Mouse (Mus musculus): ENCODE measurements around the gene Unc13d. TPM values are rescaled to one million over a fixed set of nuclear protein-coding genes. Genes with fewer than 3 reads are reported as not detected.
"Not testable (repeated sequence)": the region's sequence is repeated elsewhere in the genome, so short reads cannot be mapped to it uniquely, and the experiment has no call there.

Unc13d gene
- polyA plus RNA-seq, 1 experiment from 2014 or later, result 44.8 TPM

DNA sequence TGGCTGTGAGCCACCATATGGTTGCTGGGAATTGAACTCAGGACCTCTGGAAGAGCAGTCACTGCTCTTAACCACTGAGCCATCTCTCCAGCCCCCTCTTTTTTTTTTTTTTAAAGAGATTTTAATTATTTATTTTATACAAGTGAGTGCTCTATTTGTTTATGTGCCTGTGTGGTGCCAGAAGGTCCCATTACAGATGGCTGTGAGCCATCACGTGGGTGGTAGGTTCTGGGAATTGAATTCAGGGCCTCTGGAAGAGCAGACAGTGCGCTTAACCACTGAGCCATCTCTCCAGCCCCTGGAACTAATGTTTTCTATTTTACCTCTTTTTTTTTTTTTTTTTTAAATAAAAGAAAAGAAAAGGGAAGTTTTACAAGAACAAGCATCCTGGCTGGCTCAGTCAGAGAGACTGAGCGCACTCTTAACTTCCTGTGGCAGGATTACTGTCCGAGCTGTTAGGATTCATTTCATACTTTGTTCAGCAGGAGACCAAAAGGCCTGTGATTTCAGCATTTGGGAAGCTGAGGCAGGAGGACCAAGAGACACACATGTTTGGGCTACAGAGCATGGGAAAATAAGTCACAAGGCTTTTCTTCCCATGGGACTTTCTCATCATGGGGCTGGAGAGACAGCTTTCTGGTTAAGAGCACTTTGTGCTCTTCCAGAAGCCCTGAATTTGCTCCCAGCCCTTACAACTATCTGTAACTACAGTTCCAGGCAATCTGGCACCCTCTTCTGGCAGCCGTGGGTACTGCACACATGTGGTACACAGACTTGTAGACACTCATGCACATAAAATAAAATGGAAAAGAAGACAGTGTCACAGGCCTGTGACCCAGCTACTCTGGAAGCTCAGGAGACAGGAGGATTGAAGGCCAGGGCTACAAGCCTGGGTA, 18.7 kb upstream of the Unc13d start:
- no peak overlapping the region for H3K27ac ChIP-seq (ENCODE audit: low read depth, low read length)

GRCm38 (mm10) chr11:116095573-116095972, 17.8 kb upstream of the Unc13d start:
- ATAC-seq (replicated peaks; ENCODE audit: low FRiP score), result no peak
- H3K27ac ChIP-seq (ENCODE audit: low read depth, low read length), result no peak overlapping the region
- peaks cover 23% of the 10 kb centered on the region for H3K4me1 ChIP-seq (replicated peaks; ENCODE audit: control insufficient read depth, insufficient read depth, low read length)
- no peaks in the 10 kb centered on the region for H3K9me3 ChIP-seq (ENCODE audit: control insufficient read depth, low read length)
- H3K36me3 ChIP-seq (ENCODE audit: control insufficient read depth, insufficient read depth, low read length), result no peaks in the 10 kb centered on the region
- WGBS, result 33% methylated on average over 3 of the region's 3 CpGs
- no peaks in the 10 kb centered on the region for H3K27me3 ChIP-seq (replicated peaks; ENCODE audit: control insufficient read depth, insufficient read depth, low read length)
- no peak overlapping the region for H3K4me2 ChIP-seq
- no peak overlapping the region for H3K4me3 ChIP-seq (ENCODE audit: low read depth, low read length)
- no peak overlapping the region for H3K9ac ChIP-seq (ENCODE audit: low read depth, low read length)
- DNase-seq (ENCODE audit: low spot score), result no peak

More for the DNA sequence above, 18.7 kb upstream of the Unc13d start:
- Histone ChIP-seq H3K4me2 (no peak overlapping the region), H3K4me1 (replicated peaks; ENCODE audit: control insufficient read depth, insufficient read depth, low read length) (peaks cover 28% of the 10 kb centered on the region), H3K36me3 (ENCODE audit: control insufficient read depth, insufficient read depth, low read length) (no peaks in the 10 kb centered on the region), H3K9me3 (ENCODE audit: control insufficient read depth, low read length) (no peaks in the 10 kb centered on the region), H3K4me3 (ENCODE audit: low read depth, low read length) (no peak overlapping the region), H3K27me3 (replicated peaks; ENCODE audit: control insufficient read depth, insufficient read depth, low read length) (no peaks in the 10 kb centered on the region), H3K9ac (ENCODE audit: low read depth, low read length) (no peak overlapping the region)
- 83% methylated on average over 5 of the region's 5 CpGs for WGBS
- no peak for ATAC-seq (replicated peaks; ENCODE audit: low FRiP score)
- DNase-seq (ENCODE audit: low spot score), result no peak

- Histone ChIP-seq H3K4me2 (peak overlapping the region; percentile 62), H3K4me3 (ENCODE audit: low read depth, low read length) (peak overlapping the region; percentile 23; the same call in 1 of the 2 replicates), H3K9ac (ENCODE audit: low read depth, low read length) (peak overlapping the region; percentile 55)
Observed at GRCm38 (mm10) chr11:116093771-116094565, 16.2 kb upstream of the Unc13d start.

DNA sequence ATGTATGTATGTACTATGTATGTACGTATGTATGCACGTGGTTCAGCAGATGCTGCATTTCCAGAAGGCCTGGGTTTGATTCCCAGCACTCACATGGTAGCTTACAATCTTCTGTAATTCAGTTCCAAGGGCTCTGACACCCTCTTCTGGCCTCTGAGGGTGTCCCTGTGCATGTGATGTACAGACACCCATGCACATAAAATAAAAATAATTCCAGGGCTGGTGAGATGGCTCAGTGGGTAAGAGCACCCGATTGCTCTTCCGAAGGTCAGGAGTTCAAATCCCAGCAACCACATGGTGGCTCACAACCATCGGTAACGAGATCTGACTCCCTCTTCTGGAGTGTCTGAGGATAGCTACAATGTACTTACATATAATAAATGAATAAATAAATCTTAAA, 15.2 kb upstream of the Unc13d start:
- 87% methylated on average over 6 of the region's 6 CpGs for WGBS

More at GRCm38 (mm10) chr11:116093771-116094565, 16.2 kb upstream of the Unc13d start:
- ATAC-seq (replicated peaks; ENCODE audit: low FRiP score) (peak; percentile 42), DNase-seq (ENCODE audit: low spot score) (no peak)
- Histone ChIP-seq H3K27ac (ENCODE audit: low read depth, low read length) (peak overlapping the region; percentile 80), H3K27me3 (replicated peaks; ENCODE audit: control insufficient read depth, insufficient read depth, low read length) (no peaks in the 10 kb centered on the region), H3K36me3 (ENCODE audit: control insufficient read depth, insufficient read depth, low read length) (no peaks in the 10 kb centered on the region), H3K9me3 (ENCODE audit: control insufficient read depth, low read length) (no peaks in the 10 kb centered on the region), H3K4me1 (replicated peaks; ENCODE audit: control insufficient read depth, insufficient read depth, low read length) (peaks cover 9% of the 10 kb centered on the region)
- 24% methylated on average over 16 of the region's 16 CpGs for WGBS

DNA sequence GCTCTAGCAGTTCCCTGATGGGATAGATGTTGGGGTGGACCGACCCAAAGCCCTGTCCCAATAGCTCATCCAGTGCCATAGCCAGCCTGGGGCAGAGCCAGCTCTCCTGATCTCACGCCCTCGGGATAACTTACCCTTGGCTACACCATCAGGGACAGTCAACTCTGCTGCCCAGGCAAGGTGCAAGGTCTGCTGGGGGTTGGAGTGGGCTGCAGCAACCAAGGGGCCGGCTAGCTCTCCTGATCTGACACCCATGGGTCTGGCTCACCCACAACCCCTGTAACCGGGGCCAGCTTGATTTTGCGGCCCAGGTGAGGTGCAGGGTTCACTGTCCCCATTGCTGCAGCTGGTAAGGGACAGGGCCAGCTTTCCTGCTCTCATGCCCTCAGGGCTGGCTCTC, 13.8 kb upstream of the Unc13d start:
- H3K9ac ChIP-seq (ENCODE audit: low read depth, low read length), result no peak overlapping the region; the same call in 1 of the 2 replicates
- H3K27me3 ChIP-seq (replicated peaks; ENCODE audit: control insufficient read depth, insufficient read depth, low read length), result no peaks in the 10 kb centered on the region
- no peak overlapping the region for H3K4me3 ChIP-seq (ENCODE audit: low read depth, low read length)
- peaks cover 20% of the 10 kb centered on the region for H3K4me1 ChIP-seq (replicated peaks; ENCODE audit: control insufficient read depth, insufficient read depth, low read length)
- ATAC-seq (replicated peaks; ENCODE audit: low FRiP score) (no peak), DNase-seq (ENCODE audit: low spot score) (no peak)
- no peaks in the 10 kb centered on the region for H3K9me3 ChIP-seq (ENCODE audit: control insufficient read depth, low read length)
- H3K27ac ChIP-seq (ENCODE audit: low read depth, low read length), result no peak overlapping the region
- whole genome bisulfite sequencing, result 85% methylated on average over 6 of the region's 6 CpGs
- H3K36me3 ChIP-seq (ENCODE audit: control insufficient read depth, insufficient read depth, low read length), result no peaks in the 10 kb centered on the region
- H3K4me2 ChIP-seq, result no peak overlapping the region

More for the DNA sequence above, 15.2 kb upstream of the Unc13d start:
- not testable (repeated sequence) for ATAC-seq (replicated peaks; ENCODE audit: low FRiP score); H3K9ac ChIP-seq (ENCODE audit: low read depth, low read length); H3K27me3 ChIP-seq (replicated peaks; ENCODE audit: control insufficient read depth, insufficient read depth, low read length); H3K4me2 ChIP-seq; H3K9me3 ChIP-seq (ENCODE audit: control insufficient read depth, low read length); DNase-seq (ENCODE audit: low spot score); H3K4me3 ChIP-seq (ENCODE audit: low read depth, low read length); H3K36me3 ChIP-seq (ENCODE audit: control insufficient read depth, insufficient read depth, low read length)
- Histone ChIP-seq H3K4me1 (replicated peaks; ENCODE audit: control insufficient read depth, insufficient read depth, low read length) (peaks cover 17% of the 10 kb centered on the region), H3K27ac (ENCODE audit: low read depth, low read length) (peak overlapping the region; percentile 80; the same call in 1 of the 2 replicates)

DNA sequence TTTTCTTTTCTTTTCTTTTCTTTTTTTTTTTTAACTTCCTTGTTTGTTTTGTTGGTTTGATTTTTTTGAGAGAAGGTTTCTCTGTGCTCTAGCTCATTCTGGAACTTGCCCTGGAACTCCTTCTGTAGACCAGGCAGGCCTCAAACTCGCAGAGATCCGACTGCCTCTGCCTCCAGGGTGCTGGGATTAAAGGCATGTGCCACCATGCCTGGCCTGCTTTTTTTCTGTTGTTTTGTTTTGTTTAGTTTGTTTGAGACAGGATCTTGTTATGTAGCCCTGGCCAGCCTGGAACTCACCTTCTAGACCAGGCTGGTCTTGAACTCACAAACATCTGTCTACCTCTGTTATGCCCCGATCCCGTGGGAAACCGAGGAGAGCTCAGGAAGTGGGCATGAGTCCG, 11.8 kb upstream of the Unc13d start:
- no peak overlapping the region for H3K4me2 ChIP-seq
- H3K9me3 ChIP-seq (ENCODE audit: control insufficient read depth, low read length), result no peaks in the 10 kb centered on the region
- no peaks in the 10 kb centered on the region; the same call in 1 of the 2 replicates for H3K36me3 ChIP-seq (ENCODE audit: control insufficient read depth, insufficient read depth, low read length)
- ATAC-seq (replicated peaks; ENCODE audit: low FRiP score) (no peak), DNase-seq (ENCODE audit: low spot score) (no peak)
- no peak overlapping the region for H3K4me3 ChIP-seq (ENCODE audit: low read depth, low read length)
- H3K27ac ChIP-seq (ENCODE audit: low read depth, low read length), result no peak overlapping the region
- no peak overlapping the region for H3K9ac ChIP-seq (ENCODE audit: low read depth, low read length)
- H3K27me3 ChIP-seq (replicated peaks; ENCODE audit: control insufficient read depth, insufficient read depth, low read length), result no peaks in the 10 kb centered on the region
- 81% methylated on average over 6 of the region's 6 CpGs for WGBS
- peaks cover 38% of the 10 kb centered on the region for H3K4me1 ChIP-seq (replicated peaks; ENCODE audit: control insufficient read depth, insufficient read depth, low read length)

DNA sequence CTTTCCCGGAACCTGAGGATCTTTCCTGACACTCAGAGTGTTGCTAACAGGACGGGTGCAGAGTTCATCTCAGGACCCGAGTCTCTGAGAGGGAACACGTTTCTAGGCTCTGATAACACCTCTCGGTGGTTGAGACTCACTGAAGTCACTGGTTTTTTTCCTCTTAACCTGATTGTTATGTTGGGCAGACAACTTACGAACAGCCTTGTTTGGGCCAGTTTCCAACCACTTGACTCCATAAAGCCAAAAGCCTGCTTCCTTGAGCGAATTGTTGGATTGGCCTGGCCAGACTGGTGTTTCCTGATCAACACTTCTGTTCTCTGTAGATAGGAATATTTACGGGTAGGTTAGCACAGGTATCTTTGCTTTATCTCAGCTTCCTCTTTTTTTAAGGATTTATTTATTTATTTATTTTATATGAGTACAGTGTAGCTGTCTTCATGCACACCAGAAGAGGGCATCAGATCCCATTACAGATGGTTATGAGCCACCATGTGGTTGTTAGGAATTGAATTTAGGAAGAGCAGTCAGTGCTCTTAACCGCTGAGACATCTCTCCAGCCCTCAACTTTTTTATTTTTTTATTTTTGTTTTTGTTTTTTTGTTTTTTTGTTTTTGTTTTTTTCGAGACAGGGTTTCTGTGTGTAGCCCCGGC, 11.1 kb upstream of the Unc13d start:
- Histone ChIP-seq H3K9me3 (ENCODE audit: control insufficient read depth, low read length) (no peaks in the 10 kb centered on the region), H3K4me3 (ENCODE audit: low read depth, low read length) (no peak overlapping the region), H3K36me3 (ENCODE audit: control insufficient read depth, insufficient read depth, low read length) (peaks cover 1% of the 10 kb centered on the region), H3K4me2 (peak overlapping the region; percentile 73; the same call in 1 of the 2 replicates), H3K27ac (ENCODE audit: low read depth, low read length) (peak overlapping the region; percentile 53; the same call in 1 of the 2 replicates), H3K9ac (ENCODE audit: low read depth, low read length) (no peak overlapping the region), H3K4me1 (replicated peaks; ENCODE audit: control insufficient read depth, insufficient read depth, low read length) (peaks cover 41% of the 10 kb centered on the region), H3K27me3 (replicated peaks; ENCODE audit: control insufficient read depth, insufficient read depth, low read length) (no peaks in the 10 kb centered on the region)
- WGBS, result 48% methylated on average over 11 of the region's 11 CpGs
- DNase-seq (ENCODE audit: low spot score), result no peak
- no peak for ATAC-seq (replicated peaks; ENCODE audit: low FRiP score)

DNA sequence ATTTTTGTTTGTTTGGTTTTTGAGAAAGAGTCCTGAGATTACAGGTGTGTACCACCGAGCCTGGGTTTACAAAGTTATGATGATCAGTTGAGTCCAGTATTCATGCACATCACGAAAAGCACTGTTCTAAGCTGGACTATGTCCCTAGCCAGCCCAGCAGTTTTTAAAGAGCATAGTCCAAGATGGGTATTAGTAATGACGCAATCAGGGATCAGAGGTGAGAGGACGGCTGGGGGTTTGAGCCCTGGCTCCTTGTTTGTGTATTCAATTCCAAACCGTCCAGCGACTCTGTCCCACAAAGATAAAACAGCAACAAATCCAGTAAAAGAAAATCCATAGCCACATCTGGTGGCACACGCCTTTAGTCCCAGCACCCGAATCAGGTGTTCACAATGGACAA, 10.4 kb upstream of the Unc13d start:
- peak overlapping the region; percentile 73 for H3K4me2 ChIP-seq
- DNase-seq (ENCODE audit: low spot score), result no peak
- 60% methylated on average over 8 of the region's 8 CpGs for WGBS
- H3K9ac ChIP-seq (ENCODE audit: low read depth, low read length), result no peak overlapping the region
- no peaks in the 10 kb centered on the region for H3K9me3 ChIP-seq (ENCODE audit: control insufficient read depth, low read length)
- H3K4me3 ChIP-seq (ENCODE audit: low read depth, low read length), result no peak overlapping the region
- H3K36me3 ChIP-seq (ENCODE audit: control insufficient read depth, insufficient read depth, low read length), result peaks cover 8% of the 10 kb centered on the region
- H3K27ac ChIP-seq (ENCODE audit: low read depth, low read length), result peak overlapping the region; percentile 81; the same call in 1 of the 2 replicates
- no peaks in the 10 kb centered on the region for H3K27me3 ChIP-seq (replicated peaks; ENCODE audit: control insufficient read depth, insufficient read depth, low read length)
- peaks cover 38% of the 10 kb centered on the region for H3K4me1 ChIP-seq (replicated peaks; ENCODE audit: control insufficient read depth, insufficient read depth, low read length)
- no peak for ATAC-seq (replicated peaks; ENCODE audit: low FRiP score)

Data from liver, embryonic 11.5 days (tissue).